Mouse (Mus musculus): ENCODE measurements at regions not wholly inside any gene's neighbourhood (a gene's known extent, or its start where the extent isn't known, plus 50 kb on each side); places are given as distances from the start of the nearest gene placed in this dataset.

DNA sequence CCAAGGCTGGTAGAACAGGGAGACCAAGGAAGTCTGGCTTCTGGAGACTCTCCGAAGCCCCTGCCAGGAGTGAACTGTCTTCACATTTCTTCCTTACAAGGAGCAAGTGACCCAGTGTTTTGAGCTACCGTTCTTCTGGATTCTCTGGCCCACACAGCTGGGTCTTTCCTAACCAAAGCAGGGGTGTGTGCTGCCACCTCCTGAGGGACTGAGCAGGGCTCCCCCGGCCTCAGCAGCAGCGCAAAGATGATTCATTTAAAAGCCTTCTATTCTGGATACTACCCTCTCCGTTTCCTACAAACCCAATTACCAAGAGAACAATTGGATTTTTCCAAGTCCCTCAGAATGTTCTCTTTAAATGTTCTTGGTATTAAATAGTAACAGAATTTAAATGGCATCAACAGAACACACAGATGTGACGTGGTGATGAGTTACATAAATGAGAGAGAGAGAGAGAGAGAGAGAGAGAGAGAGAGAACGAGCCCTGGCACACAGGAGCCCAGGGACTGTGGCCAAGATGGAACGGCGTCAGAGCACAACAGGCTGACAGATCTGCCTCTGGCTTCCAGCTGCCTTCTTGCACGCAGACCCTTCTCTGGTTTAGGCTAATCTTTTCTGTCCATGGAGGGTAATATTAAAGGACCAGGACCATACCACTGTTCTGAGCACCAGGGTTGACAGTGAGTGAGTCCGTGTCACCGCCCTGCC, 191.6 kb downstream of the Agtpbp1 start:
- Histone ChIP-seq H3K4me2 (no peak overlapping the region), H3K9me3 (replicated peaks) (no peaks in the 10 kb centered on the region), H3K27ac (replicated peaks) (no peak overlapping the region), H3K4me1 (replicated peaks) (no peaks in the 10 kb centered on the region), H3K9ac (no peak overlapping the region), H3K36me3 (replicated peaks) (no peaks in the 10 kb centered on the region), H3K4me3 (replicated peaks) (no peak overlapping the region), H3K27me3 (no peaks in the 10 kb centered on the region)
- no peak for ATAC-seq (ENCODE audit: insufficient read depth)
- WGBS (ENCODE audit: insufficient replicate concordance), result 67% methylated on average over 12 of the region's 12 CpGs

DNA sequence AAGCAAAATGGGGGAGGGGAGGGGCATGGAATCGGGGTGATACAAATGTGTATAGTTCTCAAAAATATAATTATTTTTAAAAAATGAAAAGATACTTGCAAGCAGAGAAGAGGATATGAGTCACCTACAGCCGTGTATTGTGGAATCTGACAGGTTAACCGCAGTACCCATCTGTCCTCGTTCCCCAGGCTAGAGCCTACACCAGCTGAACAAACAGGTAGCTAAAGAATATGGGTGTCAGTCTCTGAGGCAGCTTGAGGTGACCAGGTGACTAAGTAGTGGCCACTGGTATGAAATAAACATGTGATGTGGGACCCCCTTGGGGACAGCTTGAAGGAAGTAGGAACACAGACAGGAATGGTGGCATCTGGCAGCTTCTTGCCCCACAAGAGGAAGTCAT, 192.2 kb downstream of the Agtpbp1 start:
- no peaks in the 10 kb centered on the region for H3K4me1 ChIP-seq (replicated peaks)
- ATAC-seq (ENCODE audit: insufficient read depth), result no peak

DNA sequence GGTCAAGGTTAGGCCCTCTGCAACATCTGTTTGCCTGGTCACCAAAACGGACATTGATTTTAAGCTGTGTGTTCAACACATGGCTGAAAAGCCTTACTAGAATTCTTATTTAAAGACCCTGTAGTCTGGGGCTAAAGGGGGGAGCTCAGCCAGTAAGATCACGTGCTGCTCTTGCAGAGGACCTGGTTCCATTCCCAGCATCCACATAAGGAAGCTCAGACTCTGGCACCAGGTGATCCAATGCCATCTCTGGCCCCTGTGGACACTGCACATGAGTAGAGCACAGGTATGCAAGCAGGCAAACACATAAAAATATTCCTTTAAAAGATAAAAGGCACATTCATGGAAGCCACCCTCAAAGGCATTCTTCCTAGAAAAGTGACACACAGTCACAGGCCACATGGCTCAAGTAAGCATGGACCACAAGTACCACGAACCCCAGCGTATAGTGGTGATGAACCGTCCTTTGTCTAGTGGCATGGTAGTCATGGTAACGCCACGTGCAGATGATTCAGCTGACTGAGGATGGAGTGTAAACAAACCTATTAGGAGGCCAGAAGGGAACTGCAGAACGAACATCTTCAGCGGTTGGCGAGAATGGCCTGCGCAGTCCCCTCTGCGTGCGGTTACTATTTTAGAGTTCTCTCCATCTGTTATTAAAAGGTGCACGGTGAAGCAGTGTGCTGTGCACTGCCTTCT, 197.3 kb downstream of the Agtpbp1 start:
- no peak for ATAC-seq (ENCODE audit: insufficient read depth)
- Histone ChIP-seq H3K27me3 (no peaks in the 10 kb centered on the region), H3K9me3 (replicated peaks) (no peaks in the 10 kb centered on the region), H3K27ac (replicated peaks) (no peak overlapping the region), H3K36me3 (replicated peaks) (no peaks in the 10 kb centered on the region), H3K4me3 (replicated peaks) (no peak overlapping the region), H3K4me2 (no peak overlapping the region), H3K4me1 (replicated peaks) (no peaks in the 10 kb centered on the region), H3K9ac (no peak overlapping the region)
- WGBS (ENCODE audit: insufficient replicate concordance), result 74% methylated on average over 14 of the region's 14 CpGs

More for the DNA sequence above, 192.2 kb downstream of the Agtpbp1 start:
- 61% methylated on average over 4 of the region's 4 CpGs for WGBS (ENCODE audit: insufficient replicate concordance)
- no peak overlapping the region for H3K4me3 ChIP-seq (replicated peaks)
- H3K9me3 ChIP-seq (replicated peaks), result no peaks in the 10 kb centered on the region
- H3K9ac ChIP-seq, result no peak overlapping the region
- no peaks in the 10 kb centered on the region for H3K27me3 ChIP-seq
- H3K4me2 ChIP-seq, result no peak overlapping the region
- H3K36me3 ChIP-seq (replicated peaks), result no peaks in the 10 kb centered on the region
- no peak overlapping the region for H3K27ac ChIP-seq (replicated peaks)

DNA sequence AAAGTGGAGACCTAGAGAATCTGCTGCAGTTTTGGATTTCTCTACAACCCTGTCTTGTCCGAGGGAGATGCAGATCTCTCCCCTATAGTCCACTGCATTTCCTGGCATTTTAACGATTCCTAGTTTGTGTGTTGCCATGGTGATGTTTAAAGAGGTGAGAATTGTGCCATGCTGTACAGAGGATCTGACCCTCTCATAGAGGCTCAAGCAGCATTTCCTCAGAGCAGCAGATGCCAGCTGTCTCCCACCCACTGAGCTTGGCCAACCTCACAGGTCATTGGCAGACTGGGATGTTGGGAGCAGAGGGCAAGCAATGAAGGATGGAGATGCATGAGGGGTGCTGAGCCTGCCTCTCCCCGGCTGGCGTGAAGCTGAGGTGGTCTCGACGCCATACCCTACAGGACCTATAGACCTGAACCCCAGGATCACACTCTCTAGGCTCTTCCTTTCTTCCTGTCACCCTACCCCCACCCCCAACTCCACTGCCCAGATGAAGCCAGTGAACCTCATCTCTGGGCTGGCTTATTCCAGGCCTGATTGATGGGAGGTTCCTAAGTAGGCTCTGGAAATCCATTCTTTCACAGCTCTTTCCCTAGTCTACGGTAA, 198.0 kb downstream of the Agtpbp1 start:
- Histone ChIP-seq H3K4me3 (replicated peaks) (no peak overlapping the region), H3K9me3 (replicated peaks) (no peaks in the 10 kb centered on the region), H3K27ac (replicated peaks) (no peak overlapping the region), H3K36me3 (replicated peaks) (no peaks in the 10 kb centered on the region), H3K4me1 (replicated peaks) (no peaks in the 10 kb centered on the region), H3K27me3 (no peaks in the 10 kb centered on the region), H3K9ac (no peak overlapping the region), H3K4me2 (no peak overlapping the region)
- 47% methylated on average over 7 of the region's 7 CpGs for WGBS (ENCODE audit: insufficient replicate concordance)
- ATAC-seq (ENCODE audit: insufficient read depth), result no peak

DNA sequence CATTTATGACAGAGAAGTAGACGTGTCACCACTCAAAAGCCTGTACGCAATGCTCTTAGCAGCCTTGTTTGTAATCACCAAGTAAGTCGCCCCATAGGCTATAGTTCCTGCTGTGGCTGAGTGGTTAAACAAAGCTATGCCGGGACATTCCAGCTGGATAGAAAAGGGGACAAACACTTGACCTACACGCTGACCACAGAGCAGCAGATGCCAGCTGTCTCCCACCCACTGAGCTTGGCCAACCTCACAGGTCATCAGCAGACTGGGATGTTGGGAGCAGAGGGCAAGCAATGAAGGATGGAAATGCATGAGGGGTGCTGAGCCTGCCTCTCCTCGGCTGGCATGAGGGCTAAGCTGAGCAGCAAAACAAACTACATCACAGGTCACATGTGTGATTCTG, 199.2 kb downstream of the Agtpbp1 start:
- Histone ChIP-seq H3K9ac (no peak overlapping the region), H3K4me3 (replicated peaks) (no peak overlapping the region), H3K27ac (replicated peaks) (no peak overlapping the region), H3K36me3 (replicated peaks) (no peaks in the 10 kb centered on the region), H3K4me2 (no peak overlapping the region), H3K27me3 (no peaks in the 10 kb centered on the region), H3K9me3 (replicated peaks) (no peaks in the 10 kb centered on the region), H3K4me1 (replicated peaks) (no peaks in the 10 kb centered on the region)
- ATAC-seq (ENCODE audit: insufficient read depth), result no peak
- WGBS (ENCODE audit: insufficient replicate concordance), result 62% methylated on average over 6 of the region's 6 CpGs

DNA sequence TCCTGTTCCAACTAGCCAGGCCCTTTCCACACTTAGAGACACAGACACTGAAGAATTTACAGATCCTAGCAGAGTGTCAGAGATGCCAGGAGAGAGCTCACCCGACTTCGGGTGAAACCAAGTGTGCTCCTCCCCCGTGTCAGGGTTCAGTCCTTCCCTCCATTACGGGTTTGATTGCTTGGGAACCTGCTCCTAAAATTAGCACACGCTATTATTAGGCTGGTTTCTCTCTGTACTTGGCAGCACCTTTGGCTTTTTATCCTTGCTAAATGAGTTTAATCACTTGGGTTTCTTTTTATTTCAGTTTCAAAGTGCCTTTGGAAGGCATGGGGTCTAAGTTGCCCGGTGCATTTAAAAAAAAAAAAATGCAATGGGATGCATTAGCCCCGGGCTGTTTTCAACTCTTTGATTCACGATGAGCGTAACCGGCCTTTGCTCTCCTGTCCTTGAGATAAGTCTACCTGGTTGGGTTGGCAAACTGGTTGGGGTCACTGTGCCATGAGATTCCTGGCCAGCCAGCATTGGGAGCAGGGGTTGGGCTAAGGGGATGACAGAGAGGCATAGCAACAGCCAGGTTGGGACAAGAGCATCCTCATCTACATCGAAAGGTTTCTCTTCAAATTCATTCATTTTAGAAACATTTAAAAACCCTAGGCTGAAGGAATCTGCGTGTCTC, 214.7 kb downstream of the Agtpbp1 start:
- Histone ChIP-seq H3K9ac (no peak overlapping the region), H3K9me3 (replicated peaks) (no peaks in the 10 kb centered on the region), H3K27ac (replicated peaks) (no peak overlapping the region), H3K27me3 (no peaks in the 10 kb centered on the region), H3K36me3 (replicated peaks) (no peaks in the 10 kb centered on the region), H3K4me3 (replicated peaks) (no peak overlapping the region), H3K4me2 (no peak overlapping the region), H3K4me1 (replicated peaks) (no peaks in the 10 kb centered on the region)
- 63% methylated on average over 12 of the region's 12 CpGs for WGBS (ENCODE audit: insufficient replicate concordance)
- no peak for ATAC-seq (ENCODE audit: insufficient read depth)

DNA sequence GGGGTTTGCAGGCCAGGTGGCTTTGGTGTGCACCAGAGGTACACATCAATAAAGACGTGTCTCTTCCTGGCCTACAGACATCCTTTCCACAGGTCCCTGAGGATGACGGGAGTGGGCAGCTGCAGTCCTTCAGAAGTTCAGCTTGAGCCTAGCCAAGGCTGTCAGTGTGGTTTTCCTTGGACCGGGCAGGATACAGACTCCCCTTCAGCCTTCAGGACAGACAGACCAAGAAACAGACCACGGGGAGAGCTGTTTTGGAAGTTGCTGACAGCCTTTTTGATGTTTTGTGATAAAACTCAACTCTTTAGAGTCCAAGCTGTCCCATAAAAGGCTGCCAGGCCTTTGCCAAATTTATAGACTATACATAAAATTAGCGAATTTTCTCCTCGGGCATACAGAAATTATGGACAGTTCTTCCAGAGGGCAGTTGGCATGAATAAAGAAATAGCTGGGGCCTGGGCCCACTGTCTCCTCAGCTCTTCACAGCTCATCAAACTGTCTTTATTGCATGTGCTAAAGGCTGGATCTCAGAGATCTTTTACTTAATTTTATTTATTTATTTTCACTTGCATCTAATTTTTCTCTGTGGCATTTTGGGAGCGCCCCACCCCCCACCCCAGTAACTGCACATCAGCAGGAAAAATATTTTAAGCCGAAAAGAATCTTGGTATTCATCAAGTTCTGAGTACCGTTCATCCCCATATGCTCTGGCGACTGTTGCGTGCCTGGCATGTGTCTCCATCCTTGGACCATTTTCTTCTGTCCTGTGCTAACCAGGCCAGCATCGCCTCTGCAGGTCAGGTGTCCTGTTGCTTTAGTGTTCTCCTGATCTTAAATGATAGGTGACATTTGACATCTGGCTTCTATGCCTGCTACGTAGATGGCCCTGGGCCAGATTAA, 216.2 kb downstream of the Agtpbp1 start:
- Histone ChIP-seq H3K36me3 (replicated peaks) (no peaks in the 10 kb centered on the region), H3K27ac (replicated peaks) (no peak overlapping the region), H3K9me3 (replicated peaks) (no peaks in the 10 kb centered on the region), H3K27me3 (no peaks in the 10 kb centered on the region), H3K4me3 (replicated peaks) (no peak overlapping the region), H3K9ac (no peak overlapping the region), H3K4me1 (replicated peaks) (no peaks in the 10 kb centered on the region), H3K4me2 (no peak overlapping the region)
- no peak for ATAC-seq (ENCODE audit: insufficient read depth)
- WGBS (ENCODE audit: insufficient replicate concordance), result 64% methylated on average over 13 of the region's 13 CpGs

DNA sequence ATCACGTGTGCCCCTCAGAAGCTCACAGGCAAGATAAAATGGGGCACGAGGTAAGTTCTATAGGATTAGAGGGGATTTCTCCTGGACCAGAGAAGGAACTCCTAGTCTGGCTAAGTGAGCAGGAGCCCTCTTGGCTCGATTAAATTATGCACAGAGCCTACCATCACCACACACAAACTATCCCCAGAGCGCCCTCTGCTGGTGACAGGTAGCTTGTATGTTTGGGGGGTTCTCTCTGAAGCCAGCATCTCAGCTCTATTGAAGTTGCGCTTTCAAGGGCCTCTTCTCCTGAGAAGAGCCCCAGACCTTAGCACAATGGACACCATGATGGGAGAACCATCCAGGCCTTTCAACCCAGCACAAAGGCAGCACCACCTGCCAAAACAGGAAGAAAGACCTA, 219.6 kb downstream of the Agtpbp1 start:
- Histone ChIP-seq H3K36me3 (replicated peaks) (no peaks in the 10 kb centered on the region), H3K4me1 (replicated peaks) (no peaks in the 10 kb centered on the region), H3K9ac (no peak overlapping the region), H3K4me3 (replicated peaks) (no peak overlapping the region), H3K27me3 (no peaks in the 10 kb centered on the region), H3K27ac (replicated peaks) (no peak overlapping the region), H3K9me3 (replicated peaks) (no peaks in the 10 kb centered on the region), H3K4me2 (no peak overlapping the region)
- WGBS (ENCODE audit: insufficient replicate concordance), result 30% methylated on average over 5 of the region's 5 CpGs
- no peak for ATAC-seq (ENCODE audit: insufficient read depth)

DNA sequence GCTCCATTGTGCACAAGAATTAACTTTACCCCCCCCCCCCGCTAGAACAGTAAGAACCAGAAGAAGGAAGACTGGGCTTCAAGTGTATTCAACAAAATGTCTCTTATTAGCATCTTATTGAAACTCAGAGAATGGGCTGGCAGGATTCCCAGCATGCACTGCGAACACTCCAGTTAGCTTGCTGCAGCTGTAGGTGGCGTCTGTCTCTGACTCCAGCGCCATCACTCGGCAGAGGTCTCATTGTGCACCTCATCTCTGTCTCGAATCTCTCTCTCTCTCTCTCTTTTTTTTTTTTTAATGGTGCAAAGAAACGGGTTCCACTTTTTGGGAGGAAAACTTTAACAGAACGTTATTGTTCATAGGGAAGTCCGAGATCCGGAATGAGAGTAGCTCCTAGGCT, 221.6 kb downstream of the Agtpbp1 start:
- WGBS (ENCODE audit: insufficient replicate concordance), result 66% methylated on average over 10 of the region's 10 CpGs
- H3K9ac ChIP-seq, result no peak overlapping the region

DNA sequence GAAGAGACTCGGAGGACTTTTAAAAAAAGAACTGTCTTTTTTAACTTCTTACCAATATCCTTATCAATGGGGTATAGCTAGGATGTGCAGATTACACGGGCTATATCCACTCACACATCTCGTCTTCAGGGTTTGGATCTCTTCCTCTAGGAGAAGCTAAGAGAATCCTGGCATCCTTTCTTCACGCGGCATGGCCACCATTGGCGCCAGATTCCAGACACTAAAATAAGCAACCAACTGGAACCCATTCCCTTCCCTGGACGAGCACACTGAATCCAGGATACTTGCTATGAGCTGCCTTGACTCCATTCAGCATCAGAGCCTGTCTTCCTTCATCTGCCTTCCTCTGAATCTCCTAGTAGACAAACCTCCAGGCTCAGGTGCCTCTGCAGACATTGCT, 223.7 kb downstream of the Agtpbp1 start:
- Histone ChIP-seq H3K36me3 (replicated peaks) (no peaks in the 10 kb centered on the region), H3K9ac (no peak overlapping the region), H3K4me2 (no peak overlapping the region), H3K27me3 (no peaks in the 10 kb centered on the region), H3K27ac (replicated peaks) (no peak overlapping the region), H3K9me3 (replicated peaks) (no peaks in the 10 kb centered on the region), H3K4me3 (replicated peaks) (no peak overlapping the region), H3K4me1 (replicated peaks) (no peaks in the 10 kb centered on the region)
- no peak for ATAC-seq (ENCODE audit: insufficient read depth)
- 65% methylated on average over 7 of the region's 7 CpGs for whole genome bisulfite sequencing (ENCODE audit: insufficient replicate concordance)

More for the DNA sequence above, 221.6 kb downstream of the Agtpbp1 start:
- no peak overlapping the region for H3K27ac ChIP-seq (replicated peaks)
- H3K9me3 ChIP-seq (replicated peaks), result no peaks in the 10 kb centered on the region
- no peak for ATAC-seq (ENCODE audit: insufficient read depth)
- H3K4me3 ChIP-seq (replicated peaks), result no peak overlapping the region
- no peaks in the 10 kb centered on the region for H3K27me3 ChIP-seq
- H3K36me3 ChIP-seq (replicated peaks), result no peaks in the 10 kb centered on the region
- no peak overlapping the region for H3K4me2 ChIP-seq
- H3K4me1 ChIP-seq (replicated peaks), result no peaks in the 10 kb centered on the region

All from liver, embryonic 15.5 days (tissue).